ENCODE assay signal across 12 mouse cellular contexts in the genomic region with DNA sequence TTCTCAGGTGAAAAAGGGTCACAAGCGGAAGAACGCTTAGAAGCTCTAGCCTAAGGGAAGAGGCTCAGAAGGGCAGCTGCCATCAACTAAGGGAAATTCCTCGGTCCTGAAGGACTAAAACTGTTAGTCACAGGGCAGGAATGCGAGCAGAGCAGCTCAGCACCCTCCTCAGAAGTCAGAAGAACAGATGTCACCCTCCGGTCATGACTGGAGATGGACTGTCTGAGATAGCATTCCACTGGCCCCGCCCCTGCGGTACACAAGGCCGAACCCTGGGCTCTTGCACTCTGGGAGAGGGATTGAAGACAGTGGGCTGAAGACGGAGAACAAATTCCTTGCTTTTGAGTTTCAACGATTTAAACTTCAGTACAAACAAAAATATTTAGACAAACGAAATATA.
DNase-seq lines count a peak whose midpoint lies in the region; ATAC-seq lines count a peak whose summit lies in the region.
"Had no signal": no experiment of that assay in that cellular context is flagged by ENCODE, and none has a peak within 500 bp of the region (broad histone marks: within the 10 kb centered on the region; RNA-seq: fewer than 3 reads in every experiment).

No protein-coding gene starts in this region.

- ATAC-seq in embryonic facial prominence, embryonic 15.5 days (ENCODE audit: insufficient number of reproducible peaks, low FRiP score, low TSS enrichment, low read depth) = peak; percentile 67; the same call in 1 of the 2 replicates
- ATAC-seq: forebrain, embryonic 14.5 days; hindbrain, embryonic 16.5 days had no signal

- no peak overlapping the region for H3K27ac ChIP-seq in embryonic facial prominence, embryonic 15.5 days (replicated peaks)
- H3K27ac ChIP-seq: limb, embryonic 12.5 days had no signal

- 0 out of 2 replicates have a peak, but pooled peaks cover 6% of the 10 kb centered on the region for H3K4me1 ChIP-seq in embryonic facial prominence, embryonic 15.5 days
- H3K4me1 ChIP-seq: limb, embryonic 12.5 days had no signal

- H3K4me2 ChIP-seq in embryonic facial prominence, embryonic 15.5 days (replicated peaks) = no peak overlapping the region
- H3K4me2 ChIP-seq: limb, embryonic 12.5 days had no signal

- 36% methylated on average over 11 of the region's 11 CpGs for WGBS in embryonic facial prominence, embryonic 15.5 days

- peak; percentile 17 for DNase-seq in kidney, postnatal 14 days
- no peak for DNase-seq in kidney, adult 18-20 months
- peak; percentile 36 for DNase-seq in ES-CJ7 (ENCODE audit: low read depth, low spot score)
- DNase-seq in adrenal gland, adult 8-10 months = peak; percentile 64
- no peak for DNase-seq in layer of hippocampus, adult 8-10 months (ENCODE audit: low spot score in 2 of 2)
- no peak for DNase-seq in layer of hippocampus, adult 18-20 months (ENCODE audit: low spot score in 2 of 2)
- DNase-seq in c-Kit-positive CD71-positive TER-119-positive erythroid progenitor cells, embryonic 14.5 days (ENCODE audit: low spot score) = no peak
- DNase-seq: heart, adult 18-20 months had no signal

- no peaks in the 10 kb centered on the region for H3K9me3 ChIP-seq in embryonic facial prominence, embryonic 15.5 days (replicated peaks)
- H3K9me3 ChIP-seq: limb, embryonic 12.5 days had no signal

- H3K9ac ChIP-seq in embryonic facial prominence, embryonic 15.5 days = no peak overlapping the region
- H3K9ac ChIP-seq: limb, embryonic 12.5 days had no signal

- no peaks in the 10 kb centered on the region for H3K27me3 ChIP-seq in embryonic facial prominence, embryonic 15.5 days
- H3K27me3 ChIP-seq: limb, embryonic 12.5 days had no signal

- H3K4me3 ChIP-seq in embryonic facial prominence, embryonic 15.5 days (replicated peaks) = no peak overlapping the region
- H3K4me3 ChIP-seq: limb, embryonic 12.5 days had no signal

- no peaks in the 10 kb centered on the region for H3K36me3 ChIP-seq in embryonic facial prominence, embryonic 15.5 days
- H3K36me3 ChIP-seq: limb, embryonic 12.5 days had no signal

Comparison
In these comparisons a context has a peak if more than half of its experiments do, and no peak if none do; other contexts are left out.
1. DNase-seq: peak in kidney, postnatal 14 days (single experiment), ES-CJ7 (single experiment) and adrenal gland, adult 8-10 months (single experiment); none in kidney, adult 18-20 months (single experiment), layer of hippocampus, adult 8-10 months (0 of 2), layer of hippocampus, adult 18-20 months (0 of 2) and c-Kit-positive CD71-positive TER-119-positive erythroid progenitor cells, embryonic 14.5 days (single experiment).